ENCODE assay signal across 8 mouse cellular contexts in the genomic region with DNA sequence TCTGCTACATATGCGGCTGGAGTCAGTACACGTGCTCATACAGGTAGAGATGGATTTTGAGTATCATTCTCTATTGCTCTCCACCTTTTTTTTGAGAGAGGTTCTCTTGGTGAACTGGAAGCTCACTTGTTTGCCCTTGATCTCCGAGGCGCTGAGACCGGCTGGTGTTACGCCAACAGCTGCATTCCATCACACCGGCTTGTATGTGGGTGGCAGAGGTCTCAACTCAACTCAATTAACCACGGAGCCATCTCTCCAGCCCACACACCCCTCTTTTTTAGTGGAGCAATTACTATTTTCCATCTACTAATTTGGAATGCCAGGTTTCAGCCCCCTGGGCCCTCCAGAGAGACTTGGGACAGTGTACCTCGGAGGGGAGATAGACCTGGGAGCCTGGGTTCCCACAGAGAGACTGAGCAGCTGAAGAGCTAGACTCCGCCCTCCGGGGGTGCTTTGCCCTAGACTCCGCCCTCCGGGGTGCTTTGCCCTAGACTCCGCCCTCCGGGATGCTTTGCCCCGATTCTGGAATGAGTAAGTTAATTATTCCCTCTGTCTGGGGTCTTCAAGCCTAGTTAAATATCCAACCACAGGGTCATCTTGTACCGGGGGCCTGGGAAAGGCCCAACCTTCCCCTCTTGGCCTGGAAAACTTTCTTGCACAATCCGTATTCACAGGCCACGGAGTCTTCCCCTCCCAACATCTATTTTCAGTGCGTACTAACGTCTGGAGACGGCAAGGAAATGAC. TPM values are rescaled to one million over a fixed set of nuclear protein-coding genes. Genes with fewer than 3 reads are reported as not detected.
DNase-seq lines count a peak whose midpoint lies in the region; ATAC-seq and TF ChIP-seq lines count a peak whose summit lies in the region.

No protein-coding gene starts in this region.

- peak overlapping the region; percentile 76 for H3K4me2 ChIP-seq in intestine, postnatal 0 days (replicated peaks; ENCODE audit: low read depth)
- H3K4me2 ChIP-seq in neural tube, embryonic 13.5 days, result peak overlapping the region; percentile 59

- ATAC-seq in intestine, postnatal 0 days, result peak; percentile 54; the same call in 1 of the 2 replicates
- peak; percentile 57 for ATAC-seq in neural tube, embryonic 13.5 days (ENCODE audit: low read depth)

- no peak for TF ChIP-seq CTCF in intestine, postnatal 0 days (IDR thresholded peaks at IDR 0.05; ENCODE audit: low read depth)
- no peak for TF ChIP-seq CTCF in lung, adult 2 months (IDR thresholded peaks at IDR 0.05; ENCODE audit: insufficient read depth, low read length)

- peak; percentile 38 for DNase-seq in T-cell, adult 2 months (ENCODE audit: low spot score)
- peak; percentile 70 for DNase-seq in embryo, embryonic 10 days (ENCODE audit: low spot score)
- DNase-seq in heart, adult 18-20 months, result peak; percentile 87 to 90
- peak; percentile 86 for DNase-seq in lung, adult 2 months
- DNase-seq in thymus, postnatal 36 days, result peak; percentile 75 to 80
- DNase-seq in frontal cortex, adult 2 months (ENCODE audit: extremely low spot score in 1 of 2, low spot score in 1 of 2), result no peak

- no peaks in the 10 kb centered on the region for H3K27me3 ChIP-seq in intestine, postnatal 0 days (replicated peaks; ENCODE audit: control insufficient read depth, insufficient read depth, low read length)
- peaks cover 10% of the 10 kb centered on the region for H3K27me3 ChIP-seq in neural tube, embryonic 13.5 days

- H3K9ac ChIP-seq in intestine, postnatal 0 days (ENCODE audit: low read depth, low read length), result peak overlapping the region; percentile 22; the same call in 1 of the 2 replicates
- H3K9ac ChIP-seq in neural tube, embryonic 13.5 days, result peak overlapping the region; percentile 62

- no peaks in the 10 kb centered on the region; the same call in 1 of the 2 replicates for H3K36me3 ChIP-seq in intestine, postnatal 0 days (ENCODE audit: control insufficient read depth, insufficient read depth)
- H3K36me3 ChIP-seq in neural tube, embryonic 13.5 days, result no peaks in the 10 kb centered on the region

- peak overlapping the region; percentile 41 for H3K4me3 ChIP-seq in intestine, postnatal 0 days (ENCODE audit: low read depth, low read length)
- peak overlapping the region; percentile 55 for H3K4me3 ChIP-seq in lung, adult 2 months (replicated peaks; ENCODE audit: extremely low read depth, low read depth, low read length)
- H3K4me3 ChIP-seq in neural tube, embryonic 13.5 days, result peak overlapping the region; percentile 34

- H3K9me3 ChIP-seq in intestine, postnatal 0 days (ENCODE audit: control insufficient read depth), result no peaks in the 10 kb centered on the region
- no peaks in the 10 kb centered on the region for H3K9me3 ChIP-seq in neural tube, embryonic 13.5 days

- WGBS in intestine, postnatal 0 days, result 19% methylated on average over 22 of the region's 22 CpGs
- 16% methylated on average over 22 of the region's 22 CpGs for WGBS in lung, adult 2 months
- WGBS in neural tube, embryonic 13.5 days, result 17% methylated on average over 22 of the region's 22 CpGs

- H3K4me1 ChIP-seq in intestine, postnatal 0 days (replicated peaks; ENCODE audit: control insufficient read depth, insufficient read depth, low read length), result no peaks in the 10 kb centered on the region
- peaks cover 15% of the 10 kb centered on the region for H3K4me1 ChIP-seq in lung, adult 2 months (ENCODE audit: control insufficient read depth, insufficient read depth, low read length)
- H3K4me1 ChIP-seq in neural tube, embryonic 13.5 days (replicated peaks), result peaks cover 27% of the 10 kb centered on the region

- peak; percentile 43; the same call in 1 of the 2 replicates for TF ChIP-seq POLR2A in lung, adult 2 months (IDR thresholded peaks at IDR 0.05; ENCODE audit: borderline replicate concordance, extremely low read depth, low read depth, low read length)

- peak overlapping the region; percentile 73 for H3K27ac ChIP-seq in intestine, postnatal 0 days (ENCODE audit: low read depth, low read length)
- peak overlapping the region; percentile 6 for H3K27ac ChIP-seq in neural tube, embryonic 13.5 days (replicated peaks)

RNA-seq across cellular contexts. Expression of gene Polr2b, which starts 47.6 kb away (rescaled TPM):
- total RNA-seq in heart, adult 18-20 months (2021), result 10 to 100 TPM; 32.8 to 36.7 TPM
- 18.7 and 20.3 TPM in 2 replicates for polyA plus RNA-seq in intestine, postnatal 0 days (2015; fragmentation: Nextera tagmentation; extraction: Ambion mirVana)
- polyA plus RNA-seq in lung, adult 2 months (2012; rRNA removed), result 18.2 and 18.6 TPM in 2 replicates
- 62.3 and 71.8 TPM in 2 replicates for polyA plus RNA-seq in neural tube, embryonic 13.5 days (2015; fragmentation: Nextera tagmentation; extraction: Ambion mirVana)
- 36.8 and 38.5 TPM in 2 replicates for polyA plus RNA-seq in frontal cortex, adult 2 months (2012; rRNA removed)

RNA-seq across cellular contexts. Expression of gene Noa1, which starts 47.7 kb away (rescaled TPM):
- total RNA-seq in heart, adult 18-20 months (2021), result 10 to 100 TPM; 22.1 to 25.7 TPM
- polyA plus RNA-seq in intestine, postnatal 0 days (2015; fragmentation: Nextera tagmentation; extraction: Ambion mirVana), result 11.8 and 12.3 TPM in 2 replicates
- 8.0 and 9.6 TPM in 2 replicates for polyA plus RNA-seq in lung, adult 2 months (2012; rRNA removed)
- polyA plus RNA-seq in neural tube, embryonic 13.5 days (2015; fragmentation: Nextera tagmentation; extraction: Ambion mirVana), result 34.4 and 36.0 TPM in 2 replicates
- 17.1 and 18.6 TPM in 2 replicates for polyA plus RNA-seq in frontal cortex, adult 2 months (2012; rRNA removed)

RNA-seq across cellular contexts. Expression of gene Igfbp7, which starts 50.3 kb away (rescaled TPM):
- 100 to 1,000 TPM; 167 to 176 TPM for total RNA-seq in heart, adult 18-20 months (2021)
- 255 and 258 TPM in 2 replicates for polyA plus RNA-seq in intestine, postnatal 0 days (2015; fragmentation: Nextera tagmentation; extraction: Ambion mirVana)
- 2,523 and 4,787 TPM in 2 replicates for polyA plus RNA-seq in lung, adult 2 months (2012; rRNA removed)
- polyA plus RNA-seq in neural tube, embryonic 13.5 days (2015; fragmentation: Nextera tagmentation; extraction: Ambion mirVana), result 51.8 and 62.6 TPM in 2 replicates
- polyA plus RNA-seq in frontal cortex, adult 2 months (2012; rRNA removed), result 97.7 and 99.9 TPM in 2 replicates

Comparison
In these comparisons a context has a peak if more than half of its experiments do, and no peak if none do; other contexts are left out.
1. DNase-seq: peak in T-cell, adult 2 months (single experiment), embryo, embryonic 10 days (single experiment), heart, adult 18-20 months (2 of 2), lung, adult 2 months (single experiment) and thymus, postnatal 36 days (2 of 2); none in frontal cortex, adult 2 months (0 of 2).
2. Peak in every context shown above with its lines, with median percentiles within 50 percentile points of each other: H3K4me3 ChIP-seq.